Mouse (Mus musculus) kidney, adult 2 months (tissue): Measurements from ENCODE around the gene Gata2. TPM values are rescaled to one million over a fixed set of nuclear protein-coding genes. Genes with fewer than 3 reads are reported as not detected.

Experiments used
- DNase-seq: peaks from one replicate; pipeline ENCODE4 v3.0.0; 2021
- H3K27ac ChIP-seq: fragments of 200-500 bp; 2 replicates; pipeline ENCODE4 v1.5.1; 2012; ENCODE audit warnings: low read depth, low read length, control low read depth, inconsistent platforms; ENCODE audit not compliant: insufficient read depth
- H3K27me3 ChIP-seq: fragments of 200-500 bp; replicated peaks from 2 replicates; pipeline ENCODE4 v1.6.1; 2012; ENCODE audit warnings: mild to moderate bottlenecking, moderate library complexity, low read length, inconsistent platforms; ENCODE audit not compliant: control insufficient read depth, insufficient read depth
- H3K36me3 ChIP-seq: fragments of 200-500 bp; 2 replicates; pipeline ENCODE4 v1.6.1; 2012; ENCODE audit warnings: mild to moderate bottlenecking, moderate library complexity, low read length, inconsistent platforms; ENCODE audit not compliant: control insufficient read depth, insufficient read depth
- H3K4me1 ChIP-seq: fragments of 200-500 bp; 2 replicates; pipeline ENCODE4 v1.6.1; 2011; ENCODE audit warnings: low read length; ENCODE audit not compliant: control insufficient read depth, insufficient read depth
- H3K4me3 ChIP-seq: fragments of 200-500 bp; 2 replicates; pipeline ENCODE4 v1.5.1; 2011; ENCODE audit warnings: mild to moderate bottlenecking, low read depth, low read length, control low read depth; ENCODE audit not compliant: insufficient read depth
- CTCF ChIP-seq: fragments of 200-500 bp; conservative IDR thresholded peaks from 2 replicates; pipeline ENCODE4 v1.5.1; 2011; ENCODE audit warnings: low read depth, mild to moderate bottlenecking, control low read depth, low read length, moderate library complexity, mixed read lengths; ENCODE audit not compliant: insufficient read depth, insufficient read length
- POLR2A ChIP-seq: fragments of 200-500 bp; IDR thresholded peaks from one replicate; pipeline ENCODE4 v1.6.1; 2011; ENCODE audit warnings: low read depth, low read length, control low read depth
- WGBS: fragments of 180-500 bp; shearing (Covaris S2); methylation state at CpG from one replicate; pipeline ENCODE4 v1.1.7; 2018; 5-methylcytosine and 5-hydroxymethylcytosine counted together
- polyA plus RNA-seq: library from polyadenylated mRNA; depleted of rRNA; stranded (reverse); fragments of >200 nt; gene quantifications from 2 replicates; pipeline ENCODE4 v1.2.3, GENCODE M21; 2012

Gata2 gene
- polyA plus RNA-seq, 1 experiment = 36.9 TPM

DNA sequence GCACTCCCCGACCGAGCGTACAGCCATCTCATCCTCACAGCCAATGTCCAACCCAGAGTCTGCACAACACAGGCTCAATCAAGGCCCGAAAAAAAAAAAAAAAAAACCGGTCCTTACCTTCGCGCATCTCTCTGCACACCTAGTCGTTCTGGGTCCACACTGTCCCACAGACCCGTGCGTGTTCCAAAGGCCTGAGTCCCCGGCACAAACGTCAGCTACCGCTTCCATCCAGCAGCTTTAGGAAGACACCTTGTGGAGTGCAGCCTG is 3.7 kb upstream of the Gata2 start:
- 0 out of 2 replicates have a peak, but pooled peaks cover 1% of the 10 kb centered on the region for H3K27me3 ChIP-seq
- no peaks in the 10 kb centered on the region for H3K36me3 ChIP-seq
- peak overlapping the region; percentile 64; the same call in 1 of the 2 replicates for H3K4me3 ChIP-seq
- WGBS = 17% methylated on average over 13 of the region's 13 CpGs
- TF ChIP-seq POLR2A = no peak
- TF ChIP-seq CTCF = no peak
- no peaks in the 10 kb centered on the region for H3K4me1 ChIP-seq
- DNase-seq = no peak
- no peak overlapping the region for H3K27ac ChIP-seq

DNA sequence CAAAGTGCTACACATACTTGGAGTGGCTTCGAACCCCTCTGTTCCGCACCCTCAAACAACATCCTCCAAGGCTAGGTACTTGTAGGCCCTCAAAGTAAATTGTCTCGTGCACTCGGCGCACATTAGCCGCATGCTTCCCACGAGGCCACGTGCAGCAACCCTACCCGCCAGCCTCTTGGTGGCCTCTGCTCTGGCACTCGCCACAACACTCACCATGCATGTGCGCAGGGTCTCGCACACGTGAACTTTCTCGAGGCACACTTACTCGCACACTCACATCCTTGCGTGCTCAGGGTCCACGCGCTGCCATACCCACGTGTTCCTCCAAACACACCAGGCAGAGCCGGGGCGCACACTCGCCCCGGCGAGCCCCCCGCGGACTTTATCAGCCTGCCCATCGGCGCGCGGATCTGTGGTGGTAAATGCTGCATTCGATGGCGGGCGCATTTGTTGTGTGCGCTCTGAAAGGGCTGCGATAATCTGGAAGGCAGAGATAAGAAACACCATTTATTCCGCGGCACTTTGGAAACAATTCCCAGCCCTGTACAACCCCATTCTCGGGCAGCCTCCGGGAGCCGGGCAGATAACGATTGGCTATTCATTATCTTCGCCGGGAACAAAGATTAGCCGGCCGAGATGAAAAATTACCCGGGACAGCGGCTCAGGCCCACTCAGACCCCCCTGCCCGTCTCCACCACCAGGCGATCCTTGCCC is 3.2 kb upstream of the Gata2 start:
- DNase-seq = no peak
- Histone ChIP-seq H3K27me3 (0 out of 2 replicates have a peak, but pooled peaks cover 1% of the 10 kb centered on the region), H3K36me3 (no peaks in the 10 kb centered on the region), H3K4me1 (no peaks in the 10 kb centered on the region), H3K27ac (no peak overlapping the region), H3K4me3 (no peak overlapping the region)
- TF ChIP-seq POLR2A (no peak), CTCF (no peak)
- 33% methylated on average over 49 of the region's 49 CpGs for WGBS

DNA sequence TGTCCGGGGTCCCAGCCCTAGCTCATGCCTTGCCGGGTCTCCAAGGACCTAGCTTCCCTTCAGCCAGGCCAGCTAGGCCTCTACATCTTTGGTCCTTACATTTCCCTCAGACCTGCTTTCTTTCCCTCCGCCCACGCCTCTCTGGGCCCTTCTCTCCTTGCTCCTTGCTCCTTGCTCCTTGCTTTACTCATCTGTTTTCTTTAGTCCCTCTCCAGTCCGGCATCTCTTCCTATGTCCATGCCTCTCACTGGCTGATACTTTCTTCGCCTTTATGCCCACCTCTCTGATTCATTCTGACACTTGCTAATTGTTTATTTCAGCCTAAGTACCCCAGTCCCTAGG is 2.7 kb upstream of the Gata2 start:
- no peak for DNase-seq
- H3K36me3 ChIP-seq = no peaks in the 10 kb centered on the region
- 0 out of 2 replicates have a peak, but pooled peaks cover 1% of the 10 kb centered on the region for H3K27me3 ChIP-seq
- no peak overlapping the region for H3K4me3 ChIP-seq
- no peak overlapping the region for H3K27ac ChIP-seq
- no peak for TF ChIP-seq POLR2A
- TF ChIP-seq CTCF = no peak
- no peaks in the 10 kb centered on the region for H3K4me1 ChIP-seq
- 66% methylated on average over 6 of the region's 6 CpGs for WGBS

GRCm38 (mm10) chr6:88191411-88192070 is 2.1 kb upstream of the Gata2 start:
- 45% methylated on average over 4 of the region's 4 CpGs for WGBS
- Histone ChIP-seq H3K36me3 (no peaks in the 10 kb centered on the region), H3K27me3 (0 out of 2 replicates have a peak, but pooled peaks cover 1% of the 10 kb centered on the region), H3K4me1 (no peaks in the 10 kb centered on the region), H3K27ac (no peak overlapping the region), H3K4me3 (no peak overlapping the region)
- TF ChIP-seq CTCF = no peak
- TF ChIP-seq POLR2A = no peak
- no peak for DNase-seq

GRCm38 (mm10) chr6:88192756-88193155 is 935 bp upstream of the Gata2 start:
- TF ChIP-seq POLR2A (no peak), CTCF (no peak)
- WGBS = 41% methylated on average over 8 of the region's 8 CpGs

GRCm38 (mm10) chr6:88194053-88194977 is 624 bp downstream of the Gata2 start:
- TF ChIP-seq CTCF (no peak), POLR2A (no peak)
- peaks cover 1% of the 10 kb centered on the region; the same call in 1 of the 2 replicates for H3K27me3 ChIP-seq
- 12% methylated on average over 58 of the region's 58 CpGs for WGBS

More at GRCm38 (mm10) chr6:88192756-88193155, 935 bp upstream of the Gata2 start:
- Histone ChIP-seq H3K36me3 (no peaks in the 10 kb centered on the region), H3K4me3 (no peak overlapping the region), H3K27me3 (peaks cover 1% of the 10 kb centered on the region; the same call in 1 of the 2 replicates), H3K4me1 (no peaks in the 10 kb centered on the region), H3K27ac (no peak overlapping the region)
- DNase-seq = no peak

DNA sequence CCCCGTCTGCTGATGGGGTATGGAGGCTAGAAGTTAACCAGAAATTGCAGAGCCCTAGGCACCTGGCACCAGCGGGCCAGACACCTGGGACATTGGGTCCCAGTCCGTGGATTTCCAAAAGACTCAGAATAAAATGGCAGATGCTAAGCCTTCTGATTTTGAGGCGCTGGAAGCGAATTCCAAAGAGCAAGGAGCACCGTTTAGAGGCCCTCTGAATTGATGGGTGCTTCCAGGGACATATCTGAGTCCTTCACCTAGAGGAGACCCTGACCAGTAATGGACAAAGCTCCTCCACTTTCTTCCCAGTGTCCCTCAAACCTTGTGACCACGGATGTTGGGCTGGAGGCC is 1.3 kb downstream of the Gata2 start:
- TF ChIP-seq CTCF (no peak), POLR2A (no peak)
- H3K4me3 ChIP-seq = peak overlapping the region; percentile 3; the same call in 1 of the 2 replicates
- H3K4me1 ChIP-seq = no peaks in the 10 kb centered on the region
- WGBS = 42% methylated on average over 7 of the region's 7 CpGs
- no peak for DNase-seq
- peaks cover 1% of the 10 kb centered on the region; the same call in 1 of the 2 replicates for H3K27me3 ChIP-seq
- no peak overlapping the region for H3K27ac ChIP-seq
- no peaks in the 10 kb centered on the region for H3K36me3 ChIP-seq

More at GRCm38 (mm10) chr6:88194053-88194977, 624 bp downstream of the Gata2 start:
- H3K4me1 ChIP-seq = no peaks in the 10 kb centered on the region
- H3K4me3 ChIP-seq = peak overlapping the region; percentile 48
- no peak overlapping the region for H3K27ac ChIP-seq
- DNase-seq = no peak
- H3K36me3 ChIP-seq = no peaks in the 10 kb centered on the region
